Mouse (Mus musculus) neural tube, embryonic 10.5 days (tissue): Measurements from ENCODE around the gene Lkaaear1.

ENCODE experiments used
- DNase-seq: peaks from one replicate; pipeline ENCODE4 v3.0.0-alpha.2; 2017; ENCODE audit warnings: low spot score; ENCODE audit errors: extremely low spot score

Gene Lkaaear1

DNA sequence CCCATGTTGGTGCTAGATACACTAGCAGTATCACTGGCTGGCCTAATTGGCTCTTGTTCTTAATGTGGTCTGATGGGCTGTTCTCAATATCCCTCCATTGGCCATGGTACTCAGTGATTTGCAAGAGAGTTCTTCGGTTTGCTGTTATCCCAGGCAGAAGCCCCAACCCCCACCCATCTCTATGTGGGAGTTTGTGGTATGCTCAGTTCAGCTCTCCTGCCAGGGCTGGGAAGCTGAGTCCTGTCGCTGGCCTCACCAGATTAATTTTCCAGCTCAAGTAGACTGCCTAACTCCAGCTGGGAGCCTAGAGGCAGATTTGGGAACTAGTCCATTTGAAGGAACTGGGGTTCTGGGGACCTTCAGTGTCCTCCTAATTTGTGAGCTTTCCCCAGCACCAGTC is 40.8 kb downstream of the Lkaaear1 start:
- no peak for DNase-seq

DNA sequence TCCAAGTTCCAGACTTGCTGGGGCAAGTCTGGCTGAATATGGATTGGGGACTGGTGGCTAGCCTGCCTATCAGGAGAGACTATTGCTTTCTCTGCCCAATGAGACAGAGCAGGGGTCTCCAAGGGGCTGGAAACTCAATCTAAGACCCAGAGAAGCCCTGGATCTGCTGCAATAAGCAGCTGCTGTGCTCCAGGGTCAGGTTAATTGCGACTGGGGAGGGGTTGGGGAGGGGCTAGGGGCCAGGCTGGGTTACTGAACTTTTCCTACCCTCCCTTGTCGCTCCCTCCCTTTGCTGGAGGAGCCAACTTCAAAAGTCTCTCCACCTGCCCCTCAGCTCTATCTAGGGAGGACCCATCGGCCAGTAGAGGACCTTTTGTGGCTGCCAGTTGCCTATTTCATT is 41.5 kb downstream of the Lkaaear1 start, which contains the start of gene Gm29797:
TSS of gene Gm29797 (plus strand) at position 301 of the 400 bp plus-strand sequence.
- DNase-seq: no peak

DNA sequence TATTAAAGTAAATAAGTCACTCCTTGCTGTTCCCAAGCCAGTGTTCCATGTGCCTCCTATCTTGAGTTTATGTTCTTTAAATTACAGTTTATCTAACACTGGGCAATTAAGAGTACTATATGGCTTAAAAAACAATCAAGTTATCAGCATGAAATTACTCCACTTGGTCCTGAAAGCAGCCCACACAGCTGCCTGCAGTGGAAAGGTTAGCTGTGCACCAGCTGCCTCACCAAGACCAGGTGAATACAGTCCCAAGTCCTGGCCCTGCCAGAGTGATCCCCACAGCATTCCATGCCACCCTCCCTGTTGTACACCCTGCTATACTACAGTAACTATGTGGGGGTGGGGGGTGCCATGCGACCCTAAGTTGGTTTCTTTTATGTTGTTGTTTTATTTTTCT is 44.7 kb downstream of the Lkaaear1 start:
- no peak for DNase-seq

DNA sequence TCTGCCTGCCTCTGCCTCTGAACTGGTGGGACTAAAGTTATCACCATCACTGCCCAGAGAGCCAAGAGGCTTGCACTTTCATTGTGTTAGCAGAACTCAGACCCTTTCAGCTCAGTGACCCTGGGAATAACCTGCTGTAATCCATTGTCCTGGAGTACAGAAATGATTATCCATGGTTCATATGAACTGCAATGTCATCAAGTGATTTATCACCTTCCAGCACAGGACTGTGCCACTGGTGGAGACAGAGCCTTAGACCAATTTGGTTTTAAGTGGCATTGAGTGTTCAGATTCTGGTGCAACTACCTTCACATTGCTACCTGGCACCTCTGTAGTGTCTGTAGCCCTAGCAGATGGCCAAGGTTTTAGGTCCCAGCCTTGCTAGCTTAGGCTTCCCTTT is 45.2 kb downstream of the Lkaaear1 start:
- DNase-seq: no peak

DNA sequence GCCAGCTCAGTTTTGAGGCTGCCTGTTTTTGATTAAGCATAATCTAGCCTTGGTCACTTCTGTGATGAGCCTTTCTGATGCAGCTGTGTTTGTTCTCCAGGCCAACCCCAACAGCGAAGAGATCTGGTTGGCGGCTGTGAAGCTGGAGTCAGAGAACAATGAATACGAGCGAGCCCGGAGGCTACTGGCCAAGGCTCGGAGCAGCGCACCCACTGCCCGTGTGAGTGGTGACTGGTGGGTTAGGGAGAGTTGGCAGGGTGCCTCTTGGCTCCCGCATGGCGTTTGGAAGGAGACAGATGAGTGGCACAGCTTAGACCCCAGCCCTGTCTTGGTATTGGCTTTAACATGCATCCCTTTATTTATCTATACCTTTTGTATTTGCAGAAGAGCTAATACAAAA is 49.3 kb downstream of the Lkaaear1 start:
- DNase-seq: no peak
